Mouse (Mus musculus) small intestine, adult 2 months (tissue): ENCODE data around the gene Dab1.

Source experiments
- CTCF ChIP-seq: fragments of 200-500 bp; IDR thresholded peaks from 2 replicates; pipeline ENCODE4 v1.5.1; 2012; ENCODE audit warnings: low read depth, mild to moderate bottlenecking, control low read depth, inconsistent platforms, low read length, moderate library complexity, mixed read lengths; ENCODE audit not compliant: insufficient replicate concordance, insufficient read length; ENCODE audit errors: extremely low read depth
- POLR2A ChIP-seq: fragments of 200-500 bp; IDR thresholded peaks from 2 replicates; pipeline ENCODE4 v1.6.1; 2012; ENCODE audit warnings: low read depth, mild to moderate bottlenecking, control low read depth, inconsistent platforms, low read length, moderate library complexity

- no peak for TF ChIP-seq CTCF
- no peak for TF ChIP-seq POLR2A
Measured at GRCm38 (mm10) chr4:103793589-103794312, 174.6 kb downstream of the Dab1 start.
